Mouse (Mus musculus): ENCODE results near the gene Cpsf7.
A peak's percentile ranks its signal among the peaks of the same experiment; 100 is the strongest.

Gene Cpsf7

GRCm38 (mm10) chr19:10561558-10562314 lies 36.7 kb downstream of the Cpsf7 start:
- DNase-seq = no peak

DNA sequence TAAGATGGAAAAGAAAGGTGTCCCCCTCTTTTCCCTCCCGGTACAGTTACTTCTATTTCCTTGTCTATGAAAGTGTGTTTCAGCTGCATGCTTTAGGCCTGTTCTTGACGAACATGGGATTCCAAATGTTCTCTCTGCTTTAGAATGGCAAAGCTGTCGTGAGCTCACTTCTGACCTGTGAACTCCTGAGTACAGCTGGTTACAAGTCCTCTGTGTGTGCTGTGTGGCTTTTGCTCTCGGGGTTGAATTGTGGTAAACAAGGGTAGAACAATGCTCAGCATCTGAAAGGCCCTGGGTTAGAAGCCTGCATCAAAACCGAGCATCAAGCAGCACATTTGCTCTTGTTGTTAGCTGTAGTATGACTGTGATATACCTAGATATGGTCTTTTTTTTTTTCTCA lies 37.3 kb downstream of the Cpsf7 start:
- DNase-seq = no peak

- no peak for DNase-seq
Measured at GRCm38 (mm10) chr19:10564278-10564677, 39.2 kb downstream of the Cpsf7 start.

DNA sequence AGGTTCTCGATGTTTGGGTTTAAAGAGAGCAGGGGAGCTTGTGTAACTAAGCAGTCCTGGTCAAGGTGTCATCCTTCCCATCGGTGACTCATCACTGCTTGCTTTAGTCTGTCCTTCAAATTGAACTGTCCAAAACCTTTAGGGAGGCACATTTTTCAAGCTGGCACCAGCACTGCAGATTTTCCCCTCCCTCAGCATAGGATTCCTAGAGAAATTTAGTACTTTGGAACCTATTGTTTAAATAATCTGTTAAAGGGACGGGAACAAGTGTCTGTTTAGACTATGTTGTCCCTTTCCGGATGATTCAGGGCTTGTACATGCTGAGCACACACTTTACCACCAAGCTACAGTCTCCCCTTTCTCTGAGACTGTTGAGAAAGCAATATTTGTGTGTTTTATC lies 40.2 kb downstream of the Cpsf7 start:
- no peak for DNase-seq

DNA sequence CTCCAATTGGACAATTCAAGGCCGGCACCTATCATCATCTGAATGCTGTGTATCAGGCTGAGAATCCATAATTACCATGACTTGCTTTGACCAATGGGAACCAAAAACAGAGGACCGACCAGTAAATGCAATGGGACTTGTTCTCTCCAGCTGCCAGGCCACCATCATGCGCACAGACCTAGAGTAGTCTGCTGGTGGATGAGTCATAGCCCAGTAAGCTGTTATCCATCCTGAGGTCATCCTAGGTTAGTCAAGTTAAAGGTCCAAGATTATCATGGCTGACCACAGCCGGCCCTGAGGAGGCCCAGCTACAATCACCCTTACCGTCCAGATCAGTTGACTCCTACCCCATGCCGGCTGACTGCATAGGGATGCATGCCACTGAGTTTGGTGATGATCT lies 44.6 kb downstream of the Cpsf7 start:
- no peak for DNase-seq

DNA sequence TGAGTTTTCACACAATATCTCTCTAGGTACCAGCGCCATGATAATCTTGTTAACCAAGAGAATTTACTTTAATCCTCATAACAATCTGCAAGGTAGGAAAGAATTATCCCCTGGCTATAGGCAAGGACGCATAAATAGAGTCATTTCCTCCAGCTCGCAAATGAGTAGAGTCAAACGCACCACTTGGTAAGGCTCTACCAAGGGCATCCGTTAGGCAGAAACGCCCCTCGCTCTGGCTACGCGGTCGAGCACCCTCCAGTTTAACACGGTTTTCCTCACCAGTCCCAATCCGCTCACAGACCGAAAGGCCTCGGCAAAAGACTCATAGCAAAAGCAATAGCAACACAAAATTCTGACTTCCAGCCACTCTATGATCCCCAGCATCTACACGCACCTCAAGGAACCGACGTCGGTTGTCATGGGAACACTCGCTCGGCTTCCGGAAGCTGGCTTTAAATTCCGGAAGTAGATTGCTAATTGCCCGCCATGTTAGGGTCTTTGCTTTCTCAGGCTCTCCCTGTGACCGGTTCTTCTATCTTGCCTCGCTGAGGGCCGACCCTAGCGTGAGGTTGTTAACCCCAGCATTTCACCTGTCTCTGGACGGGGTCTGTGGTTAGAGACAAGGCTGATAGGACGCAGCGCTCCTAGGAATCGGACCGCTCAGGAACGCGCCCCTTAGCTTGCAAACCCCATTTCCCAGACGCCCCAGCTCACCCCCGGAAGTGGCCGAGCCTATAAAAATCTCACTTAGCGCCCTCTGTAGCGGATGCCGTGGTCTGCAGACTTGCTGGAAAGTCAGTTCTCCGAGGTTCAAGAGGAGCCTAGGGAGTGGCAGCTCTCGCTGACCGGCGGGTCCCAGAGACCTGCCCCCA lies 51.9 kb downstream of the Cpsf7 start, which contains the start of the genes Cyb561a3 and Tmem138:
TSS of gene Cyb561a3 (plus strand) at position 483 of the 872 bp plus-strand sequence.
TSS of gene Tmem138 (minus strand) at position 673 of the 872 bp plus-strand sequence.
- peak; percentile 95 for DNase-seq

DNA sequence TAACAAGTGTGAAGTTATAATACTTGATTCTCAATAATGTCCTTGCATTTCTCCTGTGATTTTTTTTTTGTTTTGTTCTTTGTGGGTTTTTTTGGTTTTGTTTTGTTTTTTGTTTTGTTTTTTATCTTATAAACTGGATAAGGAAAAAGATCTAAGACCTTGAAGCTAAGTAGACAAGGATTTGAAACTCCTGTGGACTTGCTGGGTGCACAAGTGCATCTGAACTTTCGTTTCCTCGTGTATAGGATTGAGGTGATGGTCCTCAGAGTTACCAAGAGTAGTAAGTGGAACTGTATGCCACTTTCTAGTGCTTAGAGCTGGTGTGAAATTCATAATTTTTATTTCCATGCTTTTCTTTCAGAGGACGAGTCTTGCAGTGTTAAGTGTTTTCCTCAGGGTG lies 55.0 kb downstream of the Cpsf7 start:
- DNase-seq = no peak

- no peak for DNase-seq
Measured at GRCm38 (mm10) chr19:10580761-10581160, 55.7 kb downstream of the Cpsf7 start.

GRCm38 (mm10) chr19:10581984-10582383 lies 56.9 kb downstream of the Cpsf7 start:
- no peak for DNase-seq

- DNase-seq = no peak
Measured at GRCm38 (mm10) chr19:10583550-10584146, 58.6 kb downstream of the Cpsf7 start.

DNA sequence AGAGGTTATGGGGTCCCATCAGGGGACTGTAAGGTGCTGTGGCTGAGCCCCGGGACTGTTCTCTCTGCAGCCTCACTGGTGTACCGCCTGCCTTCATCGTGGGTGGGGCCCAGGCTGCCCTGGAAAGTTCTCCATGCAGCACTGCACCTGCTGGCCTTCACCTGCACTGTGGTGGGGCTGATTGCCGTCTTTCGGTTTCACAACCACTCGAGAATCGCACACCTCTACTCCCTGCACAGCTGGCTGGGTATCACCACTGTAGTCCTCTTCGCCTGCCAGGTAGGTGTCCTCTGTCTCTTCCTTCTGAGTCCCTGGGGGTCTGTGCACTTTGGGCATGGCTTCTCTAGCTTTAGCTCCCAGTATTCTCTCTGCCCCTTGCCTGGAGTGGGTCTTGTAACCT lies 60.0 kb downstream of the Cpsf7 start:
- DNase-seq = no peak

- no peak for DNase-seq
Measured at GRCm38 (mm10) chr19:10587231-10587630, 62.2 kb downstream of the Cpsf7 start.

GRCm38 (mm10) chr19:10589127-10589857 lies 64.2 kb downstream of the Cpsf7 start:
- DNase-seq = no peak

GRCm38 (mm10) chr19:10590301-10590700 lies 65.2 kb downstream of the Cpsf7 start:
- no peak for DNase-seq

DNA sequence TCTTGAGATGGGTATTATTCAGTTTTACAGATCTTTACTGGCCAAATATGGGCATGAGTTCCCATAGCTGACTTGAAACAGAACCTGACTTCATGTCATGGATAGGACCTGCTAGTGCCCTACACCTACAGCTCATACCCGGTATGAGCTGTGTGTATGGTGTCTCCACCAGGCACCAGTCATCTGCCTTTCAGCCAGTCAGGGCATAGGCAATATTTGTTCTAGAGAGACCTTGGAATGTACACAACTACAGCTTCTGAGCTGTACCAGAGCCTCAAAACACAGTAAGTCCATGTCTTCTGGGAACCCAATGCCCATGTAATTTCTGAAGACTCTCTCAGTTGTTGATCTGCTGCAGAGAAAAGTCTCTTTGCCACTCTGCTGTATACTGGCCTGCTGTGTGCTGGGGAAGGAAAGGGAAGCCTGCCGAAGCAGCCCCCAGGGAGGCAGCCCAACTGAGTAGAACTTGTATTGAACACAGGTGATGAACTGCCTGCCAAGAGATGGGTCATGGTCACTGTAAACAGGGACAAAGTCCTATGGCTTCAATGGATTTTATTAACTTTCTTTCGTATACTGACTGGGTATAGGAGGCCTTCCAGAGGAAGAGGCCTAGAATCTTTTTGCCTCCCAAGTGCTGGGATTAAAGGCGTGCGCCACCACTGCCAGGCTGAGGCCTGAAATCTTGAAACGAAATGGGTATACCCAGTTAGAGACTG lies 66.8 kb downstream of the Cpsf7 start:
- DNase-seq = no peak
